Mouse (Mus musculus): ENCODE measurements at regions not wholly inside any gene's neighbourhood (a gene's known extent, or its start where the extent isn't known, plus 50 kb on each side); places are given as distances from the start of the nearest gene placed in this dataset.
A peak's percentile ranks its signal among the peaks of the same experiment; 100 is the strongest.

GRCm38 (mm10) chr4:62755237-62755900, 195.7 kb downstream of the Rgs3 start:
- H3K27me3 ChIP-seq (ENCODE audit: control insufficient read depth, insufficient read depth, low read length), result no peaks in the 10 kb centered on the region
- H3K27ac ChIP-seq (ENCODE audit: low read depth, low read length), result no peak overlapping the region
- H3K9me3 ChIP-seq (ENCODE audit: control insufficient read depth, low read length), result no peaks in the 10 kb centered on the region
- peak; percentile 48 for ATAC-seq (ENCODE audit: low FRiP score)
- no peak overlapping the region for H3K4me2 ChIP-seq
- no peaks in the 10 kb centered on the region for H3K4me1 ChIP-seq (ENCODE audit: control insufficient read depth, insufficient read depth, low read length)
- WGBS, result 77% methylated on average over 5 of the region's 5 CpGs
- H3K9ac ChIP-seq (ENCODE audit: low read length), result no peak overlapping the region
- no peak overlapping the region for H3K4me3 ChIP-seq (ENCODE audit: low read depth, low read length)
- H3K36me3 ChIP-seq (ENCODE audit: control insufficient read depth, insufficient read depth, low read length), result no peaks in the 10 kb centered on the region
- DNase-seq (ENCODE audit: low spot score, missing footprints), result no peak

- ATAC-seq (ENCODE audit: low FRiP score), result no peak
- no peak overlapping the region for H3K27ac ChIP-seq (ENCODE audit: low read depth, low read length)
- H3K27me3 ChIP-seq (ENCODE audit: control insufficient read depth, insufficient read depth, low read length), result no peaks in the 10 kb centered on the region
- H3K9me3 ChIP-seq (ENCODE audit: control insufficient read depth, low read length), result no peaks in the 10 kb centered on the region
- no peak overlapping the region for H3K4me3 ChIP-seq (ENCODE audit: low read depth, low read length)
- no peaks in the 10 kb centered on the region for H3K36me3 ChIP-seq (ENCODE audit: control insufficient read depth, insufficient read depth, low read length)
- no peak overlapping the region for H3K4me2 ChIP-seq
- 71% methylated on average over 10 of the region's 10 CpGs for WGBS
- DNase-seq (ENCODE audit: low spot score, missing footprints), result peak; percentile 65
- no peaks in the 10 kb centered on the region for H3K4me1 ChIP-seq (ENCODE audit: control insufficient read depth, insufficient read depth, low read length)
- no peak overlapping the region for H3K9ac ChIP-seq (ENCODE audit: low read length)
These were observed 197.1 kb downstream of the Rgs3 start for GRCm38 (mm10) chr4:62756721-62757206.

GRCm38 (mm10) chr4:62760748-62761604, 201.3 kb downstream of the Rgs3 start:
- WGBS, result 85% methylated on average over 11 of the region's 11 CpGs
- no peaks in the 10 kb centered on the region for H3K36me3 ChIP-seq (ENCODE audit: control insufficient read depth, insufficient read depth, low read length)
- no peaks in the 10 kb centered on the region for H3K27me3 ChIP-seq (ENCODE audit: control insufficient read depth, insufficient read depth, low read length)
- no peak overlapping the region for H3K27ac ChIP-seq (ENCODE audit: low read depth, low read length)
- ATAC-seq (ENCODE audit: low FRiP score) (no peak), DNase-seq (ENCODE audit: low spot score, missing footprints) (no peak)
- no peaks in the 10 kb centered on the region for H3K9me3 ChIP-seq (ENCODE audit: control insufficient read depth, low read length)
- no peak overlapping the region for H3K4me3 ChIP-seq (ENCODE audit: low read depth, low read length)
- no peak overlapping the region for H3K9ac ChIP-seq (ENCODE audit: low read length)
- no peak overlapping the region for H3K4me2 ChIP-seq
- H3K4me1 ChIP-seq (ENCODE audit: control insufficient read depth, insufficient read depth, low read length), result no peaks in the 10 kb centered on the region

GRCm38 (mm10) chr4:62761672-62762071, 202.0 kb downstream of the Rgs3 start:
- H3K9ac ChIP-seq (ENCODE audit: low read length), result no peak overlapping the region
- no peaks in the 10 kb centered on the region for H3K36me3 ChIP-seq (ENCODE audit: control insufficient read depth, insufficient read depth, low read length)
- WGBS, result 0% methylated on average over 1 of the region's 1 CpGs

GRCm38 (mm10) chr4:62763990-62764389, 201.4 kb upstream of the Zfp618 start:
- no peak overlapping the region for H3K4me3 ChIP-seq (ENCODE audit: low read depth, low read length)
- H3K27ac ChIP-seq (ENCODE audit: low read depth, low read length), result no peak overlapping the region
- ATAC-seq (ENCODE audit: low FRiP score), result peak; percentile 89
- H3K36me3 ChIP-seq (ENCODE audit: control insufficient read depth, insufficient read depth, low read length), result no peaks in the 10 kb centered on the region
- H3K9me3 ChIP-seq (ENCODE audit: control insufficient read depth, low read length), result no peaks in the 10 kb centered on the region
- 20% methylated on average over 5 of the region's 5 CpGs for WGBS
- peak; percentile 95 for DNase-seq (ENCODE audit: low spot score, missing footprints)
- no peak overlapping the region for H3K4me2 ChIP-seq
- peaks cover 4% of the 10 kb centered on the region; the same call in 1 of the 2 replicates for H3K4me1 ChIP-seq (ENCODE audit: control insufficient read depth, insufficient read depth, low read length)
- no peaks in the 10 kb centered on the region for H3K27me3 ChIP-seq (ENCODE audit: control insufficient read depth, insufficient read depth, low read length)
- H3K9ac ChIP-seq (ENCODE audit: low read length), result no peak overlapping the region

More at GRCm38 (mm10) chr4:62761672-62762071, 202.0 kb downstream of the Rgs3 start:
- DNase-seq (ENCODE audit: low spot score, missing footprints) (peak; percentile 96), ATAC-seq (ENCODE audit: low FRiP score) (peak; percentile 62; the same call in 1 of the 2 replicates)
- H3K27ac ChIP-seq (ENCODE audit: low read depth, low read length), result no peak overlapping the region
- no peak overlapping the region for H3K4me3 ChIP-seq (ENCODE audit: low read depth, low read length)
- no peaks in the 10 kb centered on the region for H3K9me3 ChIP-seq (ENCODE audit: control insufficient read depth, low read length)
- no peak overlapping the region for H3K4me2 ChIP-seq
- H3K4me1 ChIP-seq (ENCODE audit: control insufficient read depth, insufficient read depth, low read length), result no peaks in the 10 kb centered on the region
- no peaks in the 10 kb centered on the region for H3K27me3 ChIP-seq (ENCODE audit: control insufficient read depth, insufficient read depth, low read length)

GRCm38 (mm10) chr4:62769469-62770234, 195.7 kb upstream of the Zfp618 start:
- no peak for DNase-seq (ENCODE audit: low spot score, missing footprints)
- WGBS, result 83% methylated on average over 10 of the region's 10 CpGs
- no peak overlapping the region for H3K27ac ChIP-seq (ENCODE audit: low read depth, low read length)
- H3K4me3 ChIP-seq (ENCODE audit: low read depth, low read length), result no peak overlapping the region
- no peak overlapping the region for H3K4me2 ChIP-seq
- no peak overlapping the region for H3K9ac ChIP-seq (ENCODE audit: low read length)
- H3K36me3 ChIP-seq (ENCODE audit: control insufficient read depth, insufficient read depth, low read length), result no peaks in the 10 kb centered on the region
- H3K27me3 ChIP-seq (ENCODE audit: control insufficient read depth, insufficient read depth, low read length), result no peaks in the 10 kb centered on the region
- H3K4me1 ChIP-seq (ENCODE audit: control insufficient read depth, insufficient read depth, low read length), result peaks cover 4% of the 10 kb centered on the region; the same call in 1 of the 2 replicates
- ATAC-seq (ENCODE audit: low FRiP score), result peak; percentile 59; the same call in 1 of the 2 replicates
- H3K9me3 ChIP-seq (ENCODE audit: control insufficient read depth, low read length), result no peaks in the 10 kb centered on the region

GRCm38 (mm10) chr4:62775005-62775609, 190.3 kb upstream of the Zfp618 start:
- 87% methylated on average over 10 of the region's 10 CpGs for WGBS
- H3K9ac ChIP-seq (ENCODE audit: low read length), result no peak overlapping the region

GRCm38 (mm10) chr4:62776881-62777280, 188.5 kb upstream of the Zfp618 start:
- H3K4me1 ChIP-seq (ENCODE audit: control insufficient read depth, insufficient read depth, low read length), result no peaks in the 10 kb centered on the region
- ATAC-seq (ENCODE audit: low FRiP score) (no peak), DNase-seq (ENCODE audit: low spot score, missing footprints) (no peak)
- no peaks in the 10 kb centered on the region for H3K9me3 ChIP-seq (ENCODE audit: control insufficient read depth, low read length)
- no peak overlapping the region for H3K9ac ChIP-seq (ENCODE audit: low read length)
- H3K27me3 ChIP-seq (ENCODE audit: control insufficient read depth, insufficient read depth, low read length), result no peaks in the 10 kb centered on the region
- WGBS, result 88% methylated on average over 9 of the region's 9 CpGs
- H3K36me3 ChIP-seq (ENCODE audit: control insufficient read depth, insufficient read depth, low read length), result no peaks in the 10 kb centered on the region
- no peak overlapping the region for H3K4me3 ChIP-seq (ENCODE audit: low read depth, low read length)
- H3K4me2 ChIP-seq, result no peak overlapping the region
- no peak overlapping the region for H3K27ac ChIP-seq (ENCODE audit: low read depth, low read length)

More at GRCm38 (mm10) chr4:62775005-62775609, 190.3 kb upstream of the Zfp618 start:
- H3K27me3 ChIP-seq (ENCODE audit: control insufficient read depth, insufficient read depth, low read length), result no peaks in the 10 kb centered on the region
- no peak for DNase-seq (ENCODE audit: low spot score, missing footprints)
- no peak overlapping the region for H3K27ac ChIP-seq (ENCODE audit: low read depth, low read length)
- no peaks in the 10 kb centered on the region for H3K9me3 ChIP-seq (ENCODE audit: control insufficient read depth, low read length)
- H3K36me3 ChIP-seq (ENCODE audit: control insufficient read depth, insufficient read depth, low read length), result no peaks in the 10 kb centered on the region
- ATAC-seq (ENCODE audit: low FRiP score), result no peak
- H3K4me3 ChIP-seq (ENCODE audit: low read depth, low read length), result no peak overlapping the region
- H3K4me1 ChIP-seq (ENCODE audit: control insufficient read depth, insufficient read depth, low read length), result no peaks in the 10 kb centered on the region
- no peak overlapping the region for H3K4me2 ChIP-seq
